Mouse (Mus musculus) midbrain, postnatal 0 days (tissue): ENCODE measurements at regions not wholly inside any gene's neighbourhood (a gene's known extent, or its start where the extent isn't known, plus 50 kb on each side); places are given as distances from the start of the nearest gene placed in this dataset.

Experiments used
- ATAC-seq: fragments of 200-750 bp; cut with Nextera tagmentation; 2 replicates; pipeline ENCODE4 v1.8.0; 2017; ENCODE audit warnings: moderate number of reproducible peaks, mild to moderate bottlenecking, moderate TSS enrichment, moderate library complexity; ENCODE audit not compliant: low FRiP score
- DNase-seq: peaks from one replicate; pipeline ENCODE4 v3.0.0-alpha.2; 2015; ENCODE audit warnings: low spot score
- H3K27ac ChIP-seq: fragments of 300-500 bp; sonication (generic); 2 replicates; pipeline ENCODE4 v1.5.1; 2014; ENCODE audit warnings: low read depth, mild to moderate bottlenecking, low read length, mixed read lengths
- H3K27me3 ChIP-seq: fragments of 300-500 bp; sonication (generic); 2 replicates; pipeline ENCODE4 v1.6.1; 2014; ENCODE audit warnings: low read length, control low read depth, mixed read lengths; ENCODE audit not compliant: insufficient read depth
- H3K36me3 ChIP-seq: fragments of 300-500 bp; sonication (generic); 2 replicates; pipeline ENCODE4 v1.6.1; 2014; ENCODE audit warnings: low read length, control low read depth, mixed read lengths; ENCODE audit not compliant: insufficient read depth
- H3K4me1 ChIP-seq: fragments of 300-500 bp; sonication (generic); 2 replicates; pipeline ENCODE4 v1.6.1; 2014; ENCODE audit warnings: mild to moderate bottlenecking, control low read depth, antibody characterized with exemption, low read length, mixed read lengths; ENCODE audit not compliant: insufficient read depth
- H3K4me2 ChIP-seq: fragments of 300-500 bp; sonication (generic); 2 replicates; pipeline ENCODE4 v1.6.1; 2014; ENCODE audit warnings: low read depth, mild to moderate bottlenecking, low read length, mixed read lengths; ENCODE audit not compliant: poor library complexity, severe bottlenecking
- H3K4me3 ChIP-seq: fragments of 300-500 bp; sonication (generic); 2 replicates; pipeline ENCODE4 v1.5.1; 2014; ENCODE audit warnings: low read depth, mild to moderate bottlenecking, low read length, moderate library complexity
- H3K9ac ChIP-seq: fragments of 300-500 bp; sonication (generic); replicated peaks from 2 replicates; pipeline ENCODE4 v1.6.1; 2014; ENCODE audit warnings: mild to moderate bottlenecking, low read length, moderate library complexity, mixed read lengths; ENCODE audit not compliant: poor library complexity, severe bottlenecking
- H3K9me3 ChIP-seq: fragments of 300-500 bp; sonication (generic); 2 replicates; pipeline ENCODE4 v1.6.1; 2016; ENCODE audit warnings: low read length, control low read depth
- CTCF ChIP-seq: IDR thresholded peaks from 2 replicates; pipeline ENCODE4 v1.5.1; 2016; ENCODE audit warnings: antibody characterized with exemption, mild to moderate bottlenecking
- WGBS: fragments of 180-500 bp; shearing (Covaris S2); extraction: QIAGEN DNeasy Blood & Tissue Kit; methylation state at CpG from one replicate; pipeline ENCODE4 v1.1.7; 2014; 5-methylcytosine and 5-hydroxymethylcytosine counted together

DNA sequence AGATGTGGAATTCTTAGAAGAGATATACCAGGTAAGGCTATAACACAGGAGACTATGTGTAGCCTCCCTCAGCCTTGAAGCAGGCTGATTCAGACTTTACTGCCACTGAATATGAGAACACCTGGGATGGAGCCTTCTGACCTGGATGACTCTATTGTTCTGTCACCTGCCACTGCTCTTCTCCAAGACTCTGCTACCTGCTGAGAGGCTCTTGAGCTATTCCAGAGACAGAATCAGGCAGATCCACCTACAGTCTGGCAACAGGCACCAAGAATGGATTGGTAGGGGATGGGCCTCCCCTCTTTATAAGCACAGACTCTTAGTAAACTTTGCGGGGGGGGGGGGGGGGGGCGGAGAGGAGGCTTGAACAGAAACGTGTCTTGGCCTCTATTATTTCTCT lies 970.5 kb upstream of the Pot1a start:
- no peak for TF ChIP-seq CTCF
- Histone ChIP-seq H3K27ac (no peak overlapping the region), H3K36me3 (no peaks in the 10 kb centered on the region), H3K9ac (no peak overlapping the region), H3K4me1 (no peaks in the 10 kb centered on the region), H3K4me3 (no peak overlapping the region), H3K27me3 (no peaks in the 10 kb centered on the region), H3K9me3 (no peaks in the 10 kb centered on the region), H3K4me2 (no peak overlapping the region)
- DNase-seq (no peak), ATAC-seq (no peak)
- 25% methylated on average over 2 of the region's 3 CpGs for WGBS

GRCm38 (mm10) chr6:26776636-26777035 lies 967.6 kb upstream of the Pot1a start:
- no peaks in the 10 kb centered on the region for H3K9me3 ChIP-seq
- DNase-seq: no peak
- H3K4me2 ChIP-seq: no peak overlapping the region
- no peak overlapping the region for H3K9ac ChIP-seq
- TF ChIP-seq CTCF: no peak
- no peak for ATAC-seq
- no peak overlapping the region for H3K27ac ChIP-seq
- no peaks in the 10 kb centered on the region for H3K36me3 ChIP-seq
- no peaks in the 10 kb centered on the region for H3K27me3 ChIP-seq
- no peak overlapping the region for H3K4me3 ChIP-seq
- no peaks in the 10 kb centered on the region for H3K4me1 ChIP-seq
- 23% methylated on average over 1 of the region's 1 CpGs for WGBS

DNA sequence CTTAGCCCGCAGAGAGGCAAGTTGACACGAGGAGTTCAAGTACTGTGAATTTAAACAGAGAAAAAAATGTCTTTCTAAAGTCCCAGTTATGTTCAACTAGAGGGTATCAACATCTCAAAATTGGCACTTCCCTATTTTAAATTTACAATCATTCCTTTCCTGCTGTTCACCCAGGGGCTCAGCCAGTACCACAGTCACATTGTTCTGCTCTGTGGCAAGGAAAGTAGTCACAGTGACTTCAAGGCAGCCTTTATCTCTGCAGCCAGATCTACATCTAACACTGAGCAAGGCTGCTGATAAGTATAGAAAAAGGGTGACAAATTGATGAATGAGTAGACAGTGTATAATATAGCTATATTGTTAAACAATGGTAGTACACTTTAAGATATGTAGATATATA lies 957.8 kb upstream of the Pot1a start:
- DNase-seq (no peak), ATAC-seq (no peak)

DNA sequence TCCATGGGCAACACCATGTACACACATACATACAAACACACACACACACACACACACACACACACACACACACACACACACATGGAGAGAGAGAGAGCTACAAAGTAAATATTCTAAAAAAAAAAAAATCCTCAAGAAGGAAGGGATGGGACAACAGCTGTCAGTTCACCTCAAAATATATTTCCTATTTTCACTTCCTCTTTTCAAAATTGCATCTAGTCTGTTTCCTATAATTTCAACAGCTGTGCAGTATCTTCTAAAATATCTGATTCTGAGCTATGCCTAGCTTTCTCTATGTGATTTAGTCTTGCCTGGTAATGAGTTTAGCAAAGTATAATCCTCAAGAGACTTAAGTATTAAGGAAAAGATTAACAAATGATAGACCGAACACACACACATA lies 955.7 kb upstream of the Pot1a start:
- Histone ChIP-seq H3K27ac (no peak overlapping the region), H3K9ac (no peak overlapping the region), H3K4me1 (no peaks in the 10 kb centered on the region), H3K36me3 (no peaks in the 10 kb centered on the region), H3K4me3 (no peak overlapping the region), H3K9me3 (no peaks in the 10 kb centered on the region), H3K27me3 (no peaks in the 10 kb centered on the region), H3K4me2 (no peak overlapping the region)
- no peak for ATAC-seq
- 52% methylated on average over 1 of the region's 1 CpGs for WGBS
- TF ChIP-seq CTCF: no peak
- no peak for DNase-seq

More for the DNA sequence above, 957.8 kb upstream of the Pot1a start:
- no peak for TF ChIP-seq CTCF
- Histone ChIP-seq H3K4me3 (no peak overlapping the region), H3K4me1 (no peaks in the 10 kb centered on the region), H3K27ac (no peak overlapping the region), H3K4me2 (no peak overlapping the region), H3K36me3 (no peaks in the 10 kb centered on the region), H3K9ac (no peak overlapping the region), H3K9me3 (no peaks in the 10 kb centered on the region), H3K27me3 (no peaks in the 10 kb centered on the region)
- WGBS: 21% methylated on average over 2 of the region's 2 CpGs

GRCm38 (mm10) chr6:26761551-26761950 lies 952.5 kb upstream of the Pot1a start:
- ATAC-seq (no peak), DNase-seq (peak; percentile 1)
- Histone ChIP-seq H3K27ac (no peak overlapping the region), H3K9me3 (no peaks in the 10 kb centered on the region), H3K4me3 (no peak overlapping the region), H3K9ac (no peak overlapping the region), H3K4me1 (no peaks in the 10 kb centered on the region), H3K36me3 (no peaks in the 10 kb centered on the region), H3K27me3 (no peaks in the 10 kb centered on the region), H3K4me2 (no peak overlapping the region)
- 83% methylated on average over 2 of the region's 2 CpGs for WGBS
- no peak for TF ChIP-seq CTCF
